Mouse (Mus musculus) liver, embryonic 14.5 days (tissue): Measurements from ENCODE around the gene Oas1d.
"Not testable (repeated sequence)": the region's sequence is repeated elsewhere in the genome, so short reads cannot be mapped to it uniquely, and the experiment has no call there.

Experiments
- CTCF ChIP-seq: IDR thresholded peaks from 2 replicates; pipeline ENCODE4 v1.5.1; 2016; ENCODE audit warnings: antibody characterized with exemption, low read depth, control low read depth
- EP300 ChIP-seq: IDR thresholded peaks from 2 replicates; pipeline ENCODE4 v1.6.1; 2016; ENCODE audit warnings: antibody characterized with exemption, low read depth

DNA sequence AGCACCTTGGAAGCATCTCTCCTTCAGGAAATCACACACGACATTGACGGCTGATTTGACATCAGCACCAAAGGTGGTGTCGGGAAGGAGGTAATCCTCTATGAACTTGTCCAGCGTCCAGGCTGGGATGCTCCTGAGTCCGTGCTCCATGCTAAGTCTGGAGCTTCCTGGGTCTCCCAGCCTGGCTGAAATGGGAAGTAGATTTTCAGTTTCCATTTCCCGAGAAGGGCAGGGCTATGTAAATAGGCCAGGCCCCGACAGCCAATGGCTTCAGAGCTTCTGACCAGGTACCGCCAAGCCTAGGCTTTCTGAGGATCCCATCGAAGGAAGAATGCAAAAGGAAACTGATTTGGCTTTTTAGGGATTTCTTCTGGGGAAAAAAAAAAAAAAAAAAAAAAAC lies 26.9 kb upstream of the Oas1d start, which contains the start of gene Oas1g:
- not testable (repeated sequence) for TF ChIP-seq CTCF, EP300
